Mouse (Mus musculus): Measurements from ENCODE around the gene Eif4e2.

Gene Eif4e2

DNA sequence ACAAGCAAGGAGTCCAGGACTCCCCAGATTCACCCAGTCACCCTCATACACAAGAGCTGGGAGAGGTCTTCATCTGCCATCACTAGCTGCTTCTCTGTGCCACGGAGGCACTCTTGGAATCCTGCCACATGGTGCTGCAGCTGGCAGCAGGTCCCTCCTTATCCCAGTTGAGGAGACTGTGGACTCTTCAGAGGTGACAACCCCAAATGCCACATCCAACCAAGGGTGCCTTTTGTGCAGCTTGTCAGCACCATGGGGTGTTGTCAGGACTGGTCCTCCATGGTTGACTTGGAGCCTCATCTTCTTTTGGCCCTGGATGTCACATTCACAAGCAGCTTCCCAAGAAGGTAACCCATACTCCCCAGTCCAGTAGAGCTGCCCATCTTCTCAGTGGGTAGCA is 11.9 kb upstream of the Eif4e2 start:
- DNase-seq (ENCODE audit: low spot score): no peak

- no peak for DNase-seq (ENCODE audit: low spot score)
Observed at GRCm38 (mm10) chr1:87203779-87204178, 9.9 kb upstream of the Eif4e2 start.

GRCm38 (mm10) chr1:87204465-87204864 is 9.2 kb upstream of the Eif4e2 start, which contains the start of gene Chrng:
Chrng (plus strand) TSS chr1:87204657.
- DNase-seq (ENCODE audit: low spot score): no peak

- DNase-seq (ENCODE audit: low spot score): no peak
Observed at GRCm38 (mm10) chr1:87205038-87205437, 8.7 kb upstream of the Eif4e2 start.

DNA sequence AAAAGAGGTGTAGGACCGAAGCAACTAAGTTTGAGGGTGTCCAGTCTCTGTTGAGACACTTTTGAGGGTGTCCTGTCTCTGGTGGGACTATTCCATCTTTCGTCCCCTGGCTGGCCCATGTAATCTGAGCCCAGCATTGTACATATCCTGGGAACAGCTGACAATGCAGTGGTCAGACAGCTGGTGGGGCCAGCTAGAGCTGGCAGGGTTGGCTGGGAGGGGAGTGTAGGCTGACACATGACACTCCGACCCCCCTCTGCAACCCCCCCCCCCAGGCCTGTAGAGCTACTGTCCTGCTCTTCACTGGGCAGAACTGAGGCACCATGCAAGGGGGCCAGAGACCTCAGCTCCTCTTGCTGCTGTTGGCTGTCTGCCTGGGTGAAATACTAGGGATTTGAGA is 8.2 kb upstream of the Eif4e2 start:
- no peak for DNase-seq (ENCODE audit: low spot score)

- DNase-seq (ENCODE audit: low spot score): no peak
Observed at GRCm38 (mm10) chr1:87206339-87206738, 7.4 kb upstream of the Eif4e2 start.

GRCm38 (mm10) chr1:87211431-87211830 is 2.3 kb upstream of the Eif4e2 start:
- DNase-seq (ENCODE audit: low spot score): no peak

DNA sequence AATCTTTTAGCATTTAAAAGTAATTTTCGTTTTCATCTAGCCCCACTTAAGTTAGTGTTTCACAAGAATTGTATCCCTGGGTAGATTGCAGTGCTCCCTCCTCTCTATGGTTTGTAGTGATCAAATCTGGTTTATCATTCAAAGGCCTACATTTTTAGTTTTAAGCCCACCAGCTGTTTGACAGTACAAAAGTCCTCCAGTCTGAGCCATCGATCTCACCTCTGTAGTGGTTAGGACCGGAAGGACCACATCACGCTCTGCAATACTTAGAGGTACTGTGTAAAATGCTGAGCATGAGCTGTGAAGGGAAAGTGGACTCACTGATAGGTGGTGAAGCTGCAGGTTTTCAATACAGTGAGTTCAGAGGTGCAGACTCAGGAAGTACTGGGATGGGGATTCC is 1.0 kb downstream of the Eif4e2 start:
- DNase-seq (ENCODE audit: low spot score): no peak

GRCm38 (mm10) chr1:87217938-87218337 is 4.2 kb downstream of the Eif4e2 start:
- DNase-seq (ENCODE audit: low spot score): no peak

GRCm38 (mm10) chr1:87225739-87226138 is 12.0 kb downstream of the Eif4e2 start:
- no peak for DNase-seq (ENCODE audit: low spot score)

- DNase-seq (ENCODE audit: low spot score): no peak
Observed at GRCm38 (mm10) chr1:87226409-87227159, 12.9 kb downstream of the Eif4e2 start.

DNA sequence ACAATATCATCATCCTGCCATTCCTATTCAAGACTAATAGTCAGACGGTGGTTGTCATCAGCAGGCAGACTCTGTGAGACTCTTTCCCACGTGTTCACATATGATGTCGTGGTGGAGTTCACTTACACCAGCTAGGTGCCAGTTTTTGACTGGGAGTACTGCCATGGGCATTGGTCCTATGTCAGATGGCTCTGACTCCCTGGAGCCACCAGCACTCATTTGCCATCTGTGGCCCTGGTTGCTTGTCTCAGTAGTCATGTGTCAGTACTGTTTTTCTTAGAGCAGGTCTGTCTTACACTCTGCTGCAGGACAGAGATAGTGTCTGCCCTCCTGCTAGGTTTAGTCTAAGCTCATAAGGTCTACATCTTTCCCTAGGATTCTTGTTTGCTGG is 13.4 kb downstream of the Eif4e2 start:
- DNase-seq (ENCODE audit: low spot score): no peak

GRCm38 (mm10) chr1:87230606-87231005 is 16.9 kb downstream of the Eif4e2 start:
- DNase-seq (ENCODE audit: low spot score): no peak

GRCm38 (mm10) chr1:87232197-87232596 is 18.5 kb downstream of the Eif4e2 start:
- DNase-seq (ENCODE audit: low spot score): no peak

DNA sequence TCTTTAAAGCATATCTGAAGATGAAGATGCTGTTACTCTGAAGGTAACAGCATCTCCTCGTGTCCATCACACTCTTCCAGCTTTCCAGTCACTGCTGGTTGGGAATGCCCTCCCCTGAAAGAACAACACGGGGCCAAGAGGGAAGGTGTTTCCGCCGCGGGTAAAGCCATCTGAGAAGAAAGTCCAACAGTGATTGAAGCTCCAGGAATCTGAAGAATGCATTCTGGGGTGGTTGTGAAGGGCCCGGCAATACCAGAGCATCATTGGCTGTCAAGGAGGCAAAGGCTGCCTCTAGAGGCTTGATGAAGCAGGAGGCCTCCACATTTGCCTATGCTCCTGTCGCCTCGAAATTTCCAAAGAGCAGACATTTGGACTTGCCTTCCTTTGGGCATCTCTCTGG is 25.3 kb downstream of the Eif4e2 start:
- DNase-seq (ENCODE audit: low spot score): no peak

DNA sequence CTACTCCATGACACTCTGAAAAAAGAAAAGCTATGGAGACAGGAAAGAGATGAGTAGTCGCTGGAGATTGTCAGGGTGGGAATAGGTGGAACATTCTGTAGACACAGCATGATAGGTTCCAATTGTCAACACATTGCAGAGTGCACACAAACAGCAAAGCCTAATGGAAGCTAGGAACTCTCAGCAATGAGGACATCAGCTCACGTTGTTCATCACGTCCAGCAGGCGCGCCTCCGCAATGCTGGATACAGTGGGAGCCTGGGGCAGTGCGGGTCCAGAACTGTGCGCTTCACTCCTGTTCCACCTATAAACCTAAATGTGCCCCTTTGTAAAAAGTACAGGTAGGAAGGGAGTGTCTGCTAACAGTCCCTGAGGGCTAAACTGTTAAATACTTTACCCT is 29.3 kb downstream of the Eif4e2 start:
- no peak for DNase-seq (ENCODE audit: low spot score)

DNA sequence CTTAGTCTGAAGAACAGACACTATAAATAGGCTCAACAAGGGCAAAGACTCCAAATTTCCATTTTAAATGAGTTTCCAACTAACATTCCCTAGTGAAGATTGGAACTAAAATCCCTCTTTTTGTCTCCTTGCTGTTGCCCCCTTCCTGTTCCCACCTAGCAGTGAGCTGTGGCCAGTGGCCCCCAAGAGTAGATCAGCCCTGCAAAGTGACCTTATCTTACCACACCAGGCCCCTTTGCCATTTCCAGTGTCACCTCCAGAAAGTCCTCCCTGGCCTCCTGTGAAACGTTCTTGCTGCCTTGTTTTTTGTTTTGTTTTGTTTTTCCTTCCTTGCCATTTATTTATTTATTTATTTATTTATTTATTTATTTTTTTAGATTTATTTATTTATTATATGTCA is 31.7 kb downstream of the Eif4e2 start:
- DNase-seq (ENCODE audit: low spot score): no peak

GRCm38 (mm10) chr1:87245929-87246815 is 32.5 kb downstream of the Eif4e2 start:
- DNase-seq (ENCODE audit: low spot score): peak; percentile 68

DNA sequence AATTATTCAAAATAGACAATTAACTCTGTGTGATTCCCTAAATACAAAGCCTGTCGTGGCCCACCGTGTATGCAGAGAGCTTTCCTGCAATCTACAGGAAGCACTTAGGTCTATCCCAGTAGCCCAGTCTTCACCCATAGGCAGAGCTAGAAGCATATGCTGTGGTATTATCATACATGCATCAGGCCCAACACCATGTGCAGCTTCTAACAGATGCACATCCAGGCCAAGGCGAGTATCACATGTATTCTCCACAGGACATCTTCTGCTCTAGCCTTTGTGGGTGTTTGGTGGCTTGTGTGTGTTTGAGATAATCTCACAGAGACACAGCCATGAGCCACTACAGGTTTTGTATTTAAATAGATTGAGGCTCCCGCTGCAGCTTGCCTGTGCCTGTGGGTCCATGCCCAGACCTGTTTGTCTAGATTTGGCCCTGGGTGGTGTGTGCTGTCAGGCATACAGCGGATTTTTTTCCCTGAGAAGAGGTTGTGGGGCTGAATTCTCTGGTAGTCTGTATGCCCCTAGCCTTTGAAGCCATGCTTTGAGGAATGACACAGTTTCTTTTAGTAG is 38.4 kb downstream of the Eif4e2 start:
- DNase-seq (ENCODE audit: low spot score): no peak

- DNase-seq (ENCODE audit: low spot score): no peak
Observed at GRCm38 (mm10) chr1:87255173-87255572, 41.5 kb downstream of the Eif4e2 start.

- DNase-seq (ENCODE audit: low spot score): peak; percentile 55
Observed at GRCm38 (mm10) chr1:87257691-87258090, 44.0 kb downstream of the Eif4e2 start.

GRCm38 (mm10) chr1:87258484-87258883 is 44.8 kb downstream of the Eif4e2 start:
- peak; percentile 50 for DNase-seq (ENCODE audit: low spot score)

GRCm38 (mm10) chr1:87259316-87259715 is 45.6 kb downstream of the Eif4e2 start:
- DNase-seq (ENCODE audit: low spot score): no peak

Data from ovary, adult 18-20 months (tissue).